Mouse (Mus musculus): ENCODE measurements at regions not wholly inside any gene's neighbourhood (a gene's known extent, or its start where the extent isn't known, plus 50 kb on each side); places are given as distances from the start of the nearest gene placed in this dataset.

DNA sequence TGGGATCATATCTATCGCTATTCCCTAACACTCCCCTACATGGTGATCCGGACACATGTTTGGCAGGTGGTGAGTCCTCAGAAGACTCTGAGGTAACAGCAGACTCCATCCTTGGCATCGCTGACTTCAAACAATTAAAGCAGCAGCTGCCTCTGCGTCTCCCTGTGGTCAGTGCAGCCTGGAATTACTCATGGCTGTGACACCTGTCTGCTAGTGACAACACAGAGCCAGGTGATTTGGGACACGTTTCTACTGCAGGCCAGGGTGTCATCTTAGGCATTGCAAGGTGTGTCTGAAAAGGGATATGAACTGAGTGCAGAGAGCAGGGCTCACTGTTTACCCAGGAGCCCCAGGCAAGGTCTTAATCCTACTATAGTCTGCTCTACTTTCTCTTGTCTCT lies 58.8 kb upstream of the Errfi1 start:
- TF ChIP-seq CTCF (conservative IDR thresholded peaks at IDR 0.05; ENCODE audit: low read length) (no peak), POU5F1 (IDR thresholded peaks at IDR 0.05; ENCODE audit: borderline replicate concordance, low read length) (no peak)

All from E14TG2a.4 (cell line).